ENCODE assay signal across 8 mouse cellular contexts in genomic region chr1:192137926-192138910, GRCm38 (mm10). TPM values are rescaled to one million over a fixed set of nuclear protein-coding genes. Genes with fewer than 3 reads are reported as not detected.
DNase-seq lines count a peak whose midpoint lies in the region; ATAC-seq lines count a peak whose summit lies in the region.

Gene Rcor3, minus strand, starts transcription at chr1:192138062.

- peak within 1 kb of the TSS; percentile 95 for H3K4me2 ChIP-seq in forebrain, embryonic 11.5 days (ENCODE audit: low read depth, low read length, severe bottlenecking)
- peak within 1 kb of the TSS; percentile 89 for H3K4me2 ChIP-seq in heart, embryonic 16.5 days (ENCODE audit: low read depth, low read length)
- H3K4me2 ChIP-seq in liver, embryonic 15.5 days, result peak within 1 kb of the TSS; percentile 98
- H3K4me2 ChIP-seq in neural tube, embryonic 12.5 days (replicated peaks), result peak within 1 kb of the TSS; percentile 94

- H3K36me3 ChIP-seq in forebrain, embryonic 11.5 days (ENCODE audit: control insufficient read depth, insufficient read depth, low read length), result no peaks in the 10 kb centered on the region
- H3K36me3 ChIP-seq in heart, embryonic 16.5 days (ENCODE audit: control insufficient read depth, insufficient read depth), result peaks cover 4% of the 10 kb centered on the region; the same call in 1 of the 2 replicates
- no peaks in the 10 kb centered on the region for H3K36me3 ChIP-seq in liver, embryonic 15.5 days (replicated peaks)
- H3K36me3 ChIP-seq in neural tube, embryonic 12.5 days, result no peaks in the 10 kb centered on the region

- WGBS in forebrain, embryonic 11.5 days, result under 1% methylated on average over 58 of the region's 88 CpGs
- WGBS in heart, embryonic 16.5 days, result under 1% methylated on average over 59 of the region's 88 CpGs
- WGBS in liver, embryonic 15.5 days (ENCODE audit: insufficient replicate concordance), result under 1% methylated on average over 60 of the region's 88 CpGs
- under 1% methylated on average over 62 of the region's 88 CpGs for WGBS in neural tube, embryonic 12.5 days

- peak; percentile 88 for ATAC-seq in forebrain, embryonic 11.5 days (replicated peaks; ENCODE audit: low FRiP score)
- ATAC-seq in heart, embryonic 16.5 days (replicated peaks; ENCODE audit: extremely low read depth, insufficient read depth, low FRiP score), result peak; percentile 80
- ATAC-seq in liver, embryonic 15.5 days (ENCODE audit: insufficient read depth), result peak; percentile 87
- ATAC-seq in neural tube, embryonic 12.5 days (ENCODE audit: low FRiP score, low read depth), result peak; percentile 84

- H3K27me3 ChIP-seq in forebrain, embryonic 11.5 days (ENCODE audit: control insufficient read depth, insufficient read depth, low read length), result no peaks in the 10 kb centered on the region
- no peaks in the 10 kb centered on the region for H3K27me3 ChIP-seq in heart, embryonic 16.5 days (ENCODE audit: control insufficient read depth, insufficient read depth, low read length)
- no peaks in the 10 kb centered on the region for H3K27me3 ChIP-seq in liver, embryonic 15.5 days
- no peaks in the 10 kb centered on the region for H3K27me3 ChIP-seq in neural tube, embryonic 12.5 days (replicated peaks)

- peak within 1 kb of the TSS; percentile 93 for H3K9ac ChIP-seq in forebrain, embryonic 11.5 days (ENCODE audit: low read length)
- H3K9ac ChIP-seq in heart, embryonic 16.5 days (ENCODE audit: low read length), result peak within 1 kb of the TSS; percentile 97
- peak within 1 kb of the TSS; percentile 90 for H3K9ac ChIP-seq in liver, embryonic 15.5 days
- peak within 1 kb of the TSS; percentile 94 for H3K9ac ChIP-seq in neural tube, embryonic 12.5 days

- H3K27ac ChIP-seq in forebrain, embryonic 11.5 days (ENCODE audit: low read depth, low read length), result peak within 1 kb of the TSS; percentile 91
- H3K27ac ChIP-seq in heart, embryonic 16.5 days (ENCODE audit: low read length), result peak within 1 kb of the TSS; percentile 99
- peak within 1 kb of the TSS; percentile 94 for H3K27ac ChIP-seq in liver, embryonic 15.5 days (replicated peaks)
- peak within 1 kb of the TSS; percentile 97 for H3K27ac ChIP-seq in neural tube, embryonic 12.5 days

- DNase-seq in CD8-positive naive resting alpha-beta T cell, adult 2 months (ENCODE audit: low read depth in 2 of 2, low spot score in 2 of 2), result peak; percentile 40 to 41
- DNase-seq in c-Kit-positive CD71-negative TER-119-negative erythroid progenitor cells, embryonic 14.5 days (ENCODE audit: low read depth), result peak; percentile 45
- DNase-seq in forebrain, embryonic 11.5 days (ENCODE audit: low spot score), result peak; percentile 91
- peak; percentile 89 to 92 for DNase-seq in kidney, postnatal 36 days
- DNase-seq in telencephalon, adult 2 months (ENCODE audit: low read depth, low spot score), result peak; percentile 45

- no peaks in the 10 kb centered on the region for H3K4me1 ChIP-seq in forebrain, embryonic 11.5 days (replicated peaks; ENCODE audit: control insufficient read depth, insufficient read depth, low read length)
- H3K4me1 ChIP-seq in heart, embryonic 16.5 days (ENCODE audit: control insufficient read depth, insufficient read depth, low read length), result peaks cover 22% of the 10 kb centered on the region
- peaks cover 24% of the 10 kb centered on the region for H3K4me1 ChIP-seq in liver, embryonic 15.5 days (replicated peaks)
- peaks cover 16% of the 10 kb centered on the region for H3K4me1 ChIP-seq in neural tube, embryonic 12.5 days

- peak within 1 kb of the TSS; percentile 75 for H3K4me3 ChIP-seq in forebrain, embryonic 11.5 days (ENCODE audit: low read depth, low read length)
- peak within 1 kb of the TSS; percentile 92 for H3K4me3 ChIP-seq in heart, embryonic 16.5 days (ENCODE audit: low read length)
- H3K4me3 ChIP-seq in liver, embryonic 15.5 days (replicated peaks), result peak within 1 kb of the TSS; percentile 91
- peak within 1 kb of the TSS; percentile 85 for H3K4me3 ChIP-seq in neural tube, embryonic 12.5 days

- H3K9me3 ChIP-seq in forebrain, embryonic 11.5 days (ENCODE audit: control insufficient read depth, low read length), result no peaks in the 10 kb centered on the region
- H3K9me3 ChIP-seq in heart, embryonic 16.5 days (replicated peaks; ENCODE audit: control insufficient read depth, low read length), result no peaks in the 10 kb centered on the region
- H3K9me3 ChIP-seq in liver, embryonic 15.5 days (replicated peaks), result no peaks in the 10 kb centered on the region
- H3K9me3 ChIP-seq in neural tube, embryonic 12.5 days, result no peaks in the 10 kb centered on the region

RNA-seq across cellular contexts. Expression of gene Rcor3, which starts in this region (rescaled TPM):
- 17.4 and 18.1 TPM in 2 replicates for polyA plus RNA-seq in forebrain, embryonic 11.5 days (2014; fragmentation: Nextera tagmentation; extraction: Ambion mirVana)
- 33.1 and 39.6 TPM in 2 replicates for polyA plus RNA-seq in heart, embryonic 16.5 days (2015; fragmentation: Nextera tagmentation; extraction: Ambion mirVana)
- polyA plus RNA-seq in liver, embryonic 15.5 days (2015; fragmentation: Nextera tagmentation; extraction: Ambion mirVana), result 8.9 and 9.0 TPM in 2 replicates
- polyA plus RNA-seq in neural tube, embryonic 12.5 days (2016; fragmentation: Nextera tagmentation; extraction: Ambion mirVana), result 25.2 and 28.8 TPM in 2 replicates

Comparison
In these comparisons a context has a peak if more than half of its experiments do, and no peak if none do; other contexts are left out.
1. Peak in every context shown above with its lines: DNase-seq, ATAC-seq, H3K4me3 ChIP-seq and H3K27ac ChIP-seq.
2. DNase-seq: peak in every context shown above with its lines; median percentile 91 in forebrain, embryonic 11.5 days; 90 in kidney, postnatal 36 days; 45 in c-Kit-positive CD71-negative TER-119-negative erythroid progenitor cells, embryonic 14.5 days; 45 in telencephalon, adult 2 months; 40 in CD8-positive naive resting alpha-beta T cell, adult 2 months.